In genomic region chrX:134308275-134308634, GRCm38 (mm10) we compare ENCODE assay signal across 8 mouse cellular contexts. TPM values are rescaled to one million over a fixed set of nuclear protein-coding genes. Genes with fewer than 3 reads are reported as not detected.
DNase-seq lines count a peak whose midpoint lies in the region; ATAC-seq and TF ChIP-seq lines count a peak whose summit lies in the region.

No protein-coding gene starts in this region.

- H3K27ac ChIP-seq in heart, embryonic 15.5 days = no peak overlapping the region
- peak overlapping the region; percentile 78 for H3K27ac ChIP-seq in MEL (ENCODE audit: control insufficient read depth, low read depth, low read length)

- intact Hi-C loops in left cerebral cortex, postnatal 10 days (cut with DNase I) = loop anchor here (10.0 kb wide), 1 partner anchor 243 kb away; no protein-coding TSS in a partner anchor
- intact Hi-C loops in left cerebral cortex, postnatal 25 days (cut with DNase I) = no loop called here

- H3K36me3 ChIP-seq in heart, embryonic 15.5 days = no peaks in the 10 kb centered on the region
- peaks cover 24 to 25% of the 10 kb centered on the region in 2 experiments for H3K36me3 ChIP-seq in MEL (ENCODE audit: control insufficient read depth in 1 of 2, insufficient read depth in 2 of 2, low read length in 2 of 2)

- peak overlapping the region; percentile 55 for H3K4me3 ChIP-seq in heart, embryonic 15.5 days
- peak overlapping the region; percentile 81 to 93 for H3K4me3 ChIP-seq in MEL (ENCODE audit: control insufficient read depth in 1 of 2, insufficient read depth in 1 of 2, low read depth in 2 of 2, low read length in 2 of 2)

- TF ChIP-seq POLR2A in MEL (IDR thresholded peaks at IDR 0.05; ENCODE audit: control insufficient read depth in 1 of 2, insufficient read depth in 1 of 2, low read depth in 1 of 2, low read length in 2 of 2, poor library complexity in 1 of 2) = no peak

- H3K9ac ChIP-seq in heart, embryonic 15.5 days = peak overlapping the region; percentile 51
- peak overlapping the region; percentile 94 for H3K9ac ChIP-seq in MEL (ENCODE audit: control insufficient read depth, low read depth, low read length, poor library complexity, severe bottlenecking)

- no peaks in the 10 kb centered on the region for H3K9me3 ChIP-seq in heart, embryonic 15.5 days (replicated peaks)
- no peaks in the 10 kb centered on the region for H3K9me3 ChIP-seq in MEL (replicated peaks; ENCODE audit: insufficient read depth, low read length)

- ATAC-seq in heart, embryonic 15.5 days (replicated peaks; ENCODE audit: insufficient number of reproducible peaks, insufficient read depth, low FRiP score, low read depth) = peak; percentile 54; the same call in 1 of the 2 replicates
- peak; percentile 74 for ATAC-seq in granulocyte monocyte progenitor cell, adult 5-6 weeks (replicated peaks; ENCODE audit: poor library complexity, severe bottlenecking)
- peak; percentile 81 for ATAC-seq in megakaryocyte-erythroid progenitor cell, adult 5-6 weeks (replicated peaks; ENCODE audit: low FRiP score, low TSS enrichment, poor library complexity, severe bottlenecking)

- TF ChIP-seq RAD21 in MEL (IDR thresholded peaks at IDR 0.05; ENCODE audit: low read depth, low read length) = no peak

- peak overlapping the region; percentile 60 for H3K4me2 ChIP-seq in heart, embryonic 15.5 days

- H3K4me1 ChIP-seq in heart, embryonic 15.5 days (replicated peaks) = no peaks in the 10 kb centered on the region; the same call in 1 of the 2 replicates
- H3K4me1 ChIP-seq in MEL (ENCODE audit: control insufficient read depth in 1 of 2, insufficient read depth in 2 of 2, low read length in 2 of 2) = peaks cover 2 to 13% of the 10 kb centered on the region in 2 experiments; a peak in 3 of 4 replicates

- H3K79me2 ChIP-seq in MEL (ENCODE audit: control insufficient read depth, insufficient read depth, low read length, poor library complexity) = peaks cover 25% of the 10 kb centered on the region

- DNase-seq in heart, postnatal 4 days = no peak
- no peak for DNase-seq in MEL (ENCODE audit: low read depth, low spot score)
- DNase-seq in adrenal gland, adult 2 months = no peak
- no peak for DNase-seq in left cerebral cortex, postnatal 10 days (ENCODE audit: extremely low spot score in 1 of 2, low spot score in 2 of 2)
- DNase-seq in left cerebral cortex, postnatal 25 days (ENCODE audit: low spot score in 2 of 2) = no peak

- peak in 1 of 2 experiments; percentile 33; a peak in 1 of 4 replicates for TF ChIP-seq EP300 in MEL (IDR thresholded peaks at IDR 0.05; ENCODE audit: low read depth in 1 of 2, low read length in 2 of 2)

- no peaks in the 10 kb centered on the region for H3K27me3 ChIP-seq in heart, embryonic 15.5 days
- no peaks in the 10 kb centered on the region for H3K27me3 ChIP-seq in MEL (ENCODE audit: control insufficient read depth in 1 of 2, insufficient read depth in 2 of 2, low read length in 2 of 2)

- WGBS in heart, embryonic 15.5 days = 22% methylated on average over 9 of the region's 9 CpGs

- TF ChIP-seq CTCF in MEL (IDR thresholded peaks at IDR 0.05 in 2 of 3, conservative IDR thresholded peaks at IDR 0.05 in 1 of 3; ENCODE audit: control insufficient read depth in 1 of 3, insufficient read depth in 1 of 3, low read depth in 2 of 3, low read length in 3 of 3, poor library complexity in 1 of 3, severe bottlenecking in 1 of 3) = no peak

TF ChIP-seq in MEL, 35 proteins besides CTCF, POLR2A, EP300 and RAD21:
- no peak; the same call in 1 of the 2 replicates for TF ChIP-seq SMC3 (IDR thresholded peaks at IDR 0.05; ENCODE audit: low read depth, low read length)
- peak; percentile 15; the same call in 1 of the 2 replicates for TF ChIP-seq MXI1 (IDR thresholded peaks at IDR 0.05; ENCODE audit: low read depth, low read length)
- peak; percentile 47; the same call in 1 of the 2 replicates for TF ChIP-seq MAX (IDR thresholded peaks at IDR 0.05; ENCODE audit: low read length)
- no peak for TF ChIP-seq GATA1 (IDR thresholded peaks at IDR 0.05; ENCODE audit: low read depth, low read length)
- TF ChIP-seq TBP (IDR thresholded peaks at IDR 0.05; ENCODE audit: low read depth, low read length) = no peak
- no peak for TF ChIP-seq NELFE (IDR thresholded peaks at IDR 0.05; ENCODE audit: low read depth, low read length)
- TF ChIP-seq RCOR1 (IDR thresholded peaks at IDR 0.05; ENCODE audit: low read depth, low read length) = no peak
- 0 out of 2 replicates have a peak, but pooled peaks have one; percentile 17 for TF ChIP-seq GABPA (IDR thresholded peaks at IDR 0.05; ENCODE audit: low read depth, low read length)
- 0 out of 2 replicates have a peak, but pooled peaks have one; percentile 24 for TF ChIP-seq JUND (IDR thresholded peaks at IDR 0.05; ENCODE audit: low read depth, low read length)
- peak; percentile 54; the same call in 1 of the 2 replicates for TF ChIP-seq MAZ (IDR thresholded peaks at IDR 0.05; ENCODE audit: low read depth, low read length)
- TF ChIP-seq KAT2A (conservative IDR thresholded peaks at IDR 0.05; ENCODE audit: low read depth, low read length) = peak; percentile 32; the same call in 1 of the 2 replicates
- TF ChIP-seq USF1 (IDR thresholded peaks at IDR 0.05; ENCODE audit: low read depth, low read length) = 0 out of 2 replicates have a peak, but pooled peaks have one; percentile 5
- TF ChIP-seq BHLHE40 (IDR thresholded peaks at IDR 0.05; ENCODE audit: borderline replicate concordance, low read depth, low read length) = 0 out of 2 replicates have a peak, but pooled peaks have one; percentile 19
- TF ChIP-seq CHD1 (IDR thresholded peaks at IDR 0.05; ENCODE audit: low read depth, low read length) = no peak
TF ChIP-seq in MEL: peak in this region for 8.

RNA-seq across cellular contexts. Expression of gene Cenpi, which starts 0.4 kb away (rescaled TPM):
- 22.2 and 26.9 TPM in 2 replicates for polyA plus RNA-seq in heart, embryonic 15.5 days (2015; fragmentation: Nextera tagmentation; extraction: Ambion mirVana)
- 10 to 100 TPM; 15.7 to 17.1 TPM for total RNA-seq in heart, postnatal 4 days (2021)
- 54.7 and 56.3 TPM in 2 replicates for total RNA-seq in MEL (2012; rRNA removed)
- polyA plus RNA-seq in MEL (2012; ENCODE audit: insufficient read depth in 1 of 2, insufficient read length in 2 of 2, low read depth in 1 of 2, low replicate concordance in 2 of 2, missing spikeins in 1 of 2) = 10 to 100 TPM in 1 of 2 experiments, not detected in 1; 50.8 TPM
- total RNA-seq in granulocyte monocyte progenitor cell, adult 5-6 weeks (2014; fragmentation: Nextera tagmentation) = 19.2 and 35.9 TPM in 2 replicates
- total RNA-seq in granulocyte monocyte progenitor cell, adult 5-6 weeks (2017) = 34.8 and 40.2 TPM in 2 replicates
- total RNA-seq in megakaryocyte-erythroid progenitor cell, adult 5-6 weeks (2014; fragmentation: Nextera tagmentation) = 26.4 and 33.6 TPM in 2 replicates
- total RNA-seq in megakaryocyte-erythroid progenitor cell, adult 5-6 weeks (2017) = 28.4 and 35.3 TPM in 2 replicates
- 1 to 10 TPM; 2.2 to 3.5 TPM for total RNA-seq in adrenal gland, adult 2 months (2021)
- polyA plus RNA-seq in adrenal gland, adult 2 months (2012; rRNA removed) = 0.25 TPM in 2 replicates
- 1 to 10 TPM in 1 of 2 experiments, under 1 TPM in 1; 0.92 to 1.2 TPM for total RNA-seq in left cerebral cortex, postnatal 10 days (2021)
- under 1 TPM; 0.37 to 0.57 TPM for total RNA-seq in left cerebral cortex, postnatal 25 days (2021)

RNA-seq across cellular contexts. Expression of gene Tmem35a, which starts 13.2 kb away (rescaled TPM):
- polyA plus RNA-seq in heart, embryonic 15.5 days (2015; fragmentation: Nextera tagmentation; extraction: Ambion mirVana) = 18.5 and 19.9 TPM in 2 replicates
- 10 to 100 TPM; 15.5 to 17.0 TPM for total RNA-seq in heart, postnatal 4 days (2021)
- total RNA-seq in MEL (2012; rRNA removed) = not detected in 2 replicates
- polyA plus RNA-seq in MEL (2012; ENCODE audit: insufficient read depth in 1 of 2, insufficient read length in 2 of 2, low read depth in 1 of 2, low replicate concordance in 2 of 2, missing spikeins in 1 of 2) = not detected
- total RNA-seq in granulocyte monocyte progenitor cell, adult 5-6 weeks (2014; fragmentation: Nextera tagmentation) = not detected in 2 replicates
- not detected in 2 replicates for total RNA-seq in granulocyte monocyte progenitor cell, adult 5-6 weeks (2017)
- 0.31 TPM in 1 of 2 replicates, not detected in the other for total RNA-seq in megakaryocyte-erythroid progenitor cell, adult 5-6 weeks (2014; fragmentation: Nextera tagmentation)
- total RNA-seq in megakaryocyte-erythroid progenitor cell, adult 5-6 weeks (2017) = not detected in 2 replicates
- 100 to 1,000 TPM; 189 to 314 TPM for total RNA-seq in adrenal gland, adult 2 months (2021)
- polyA plus RNA-seq in adrenal gland, adult 2 months (2012; rRNA removed) = 122 and 133 TPM in 2 replicates
- total RNA-seq in left cerebral cortex, postnatal 10 days (2021) = 100 to 1,000 TPM in 1 of 2 experiments, 10 to 100 TPM in 1; 94.8 to 104 TPM
- 10 to 100 TPM; 67.7 to 70.6 TPM for total RNA-seq in left cerebral cortex, postnatal 25 days (2021)

RNA-seq across cellular contexts. Expression of gene Trmt2b, which starts 31.5 kb away (rescaled TPM):
- polyA plus RNA-seq in heart, embryonic 15.5 days (2015; fragmentation: Nextera tagmentation; extraction: Ambion mirVana) = 37.5 and 39.3 TPM in 2 replicates
- total RNA-seq in heart, postnatal 4 days (2021) = 10 to 100 TPM; 43.0 to 51.6 TPM
- total RNA-seq in MEL (2012; rRNA removed) = 19.2 and 19.8 TPM in 2 replicates
- polyA plus RNA-seq in MEL (2012; ENCODE audit: insufficient read depth in 1 of 2, insufficient read length in 2 of 2, low read depth in 1 of 2, low replicate concordance in 2 of 2, missing spikeins in 1 of 2) = 10 to 100 TPM in 1 of 2 experiments, not detected in 1; 36.4 TPM
- 23.1 and 30.0 TPM in 2 replicates for total RNA-seq in granulocyte monocyte progenitor cell, adult 5-6 weeks (2014; fragmentation: Nextera tagmentation)
- 34.4 and 34.9 TPM in 2 replicates for total RNA-seq in granulocyte monocyte progenitor cell, adult 5-6 weeks (2017)
- total RNA-seq in megakaryocyte-erythroid progenitor cell, adult 5-6 weeks (2014; fragmentation: Nextera tagmentation) = 14.9 and 18.3 TPM in 2 replicates
- total RNA-seq in megakaryocyte-erythroid progenitor cell, adult 5-6 weeks (2017) = 19.7 and 22.8 TPM in 2 replicates
- 10 to 100 TPM; 35.7 to 48.7 TPM for total RNA-seq in adrenal gland, adult 2 months (2021)
- 5.2 and 6.3 TPM in 2 replicates for polyA plus RNA-seq in adrenal gland, adult 2 months (2012; rRNA removed)
- total RNA-seq in left cerebral cortex, postnatal 10 days (2021) = 1 to 10 TPM; 4.3 to 5.6 TPM
- 1 to 10 TPM; 8.7 to 8.8 TPM for total RNA-seq in left cerebral cortex, postnatal 25 days (2021)

Comparison
In these comparisons a context has a peak if more than half of its experiments do, and no peak if none do; other contexts are left out.
1. RNA of gene Tmem35a, which starts 13.2 kb away (total RNA-seq): 189 to 314 TPM in adrenal gland, adult 2 months, 94.8 to 104 TPM in left cerebral cortex, postnatal 10 days, 67.7 to 70.6 TPM in left cerebral cortex, postnatal 25 days and 15.5 to 17.0 TPM in heart, postnatal 4 days; 0.31 TPM in megakaryocyte-erythroid progenitor cell, adult 5-6 weeks, not detected in MEL and not detected in granulocyte monocyte progenitor cell, adult 5-6 weeks; every median in the first group is over 10 times any median in the second.
2. Peak in every context shown above with its lines, with median percentiles within 50 percentile points of each other: ATAC-seq.